Mouse (Mus musculus) small intestine, adult 2 months (tissue): ENCODE results near the gene Gpn2.

ENCODE experiments used
- CTCF ChIP-seq: fragments of 200-500 bp; IDR thresholded peaks from 2 replicates; pipeline ENCODE4 v1.5.1; 2012; ENCODE audit warnings: low read depth, mild to moderate bottlenecking, control low read depth, inconsistent platforms, low read length, moderate library complexity, mixed read lengths; ENCODE audit not compliant: insufficient replicate concordance, insufficient read length; ENCODE audit errors: extremely low read depth
- POLR2A ChIP-seq: fragments of 200-500 bp; IDR thresholded peaks from 2 replicates; pipeline ENCODE4 v1.6.1; 2012; ENCODE audit warnings: low read depth, mild to moderate bottlenecking, control low read depth, inconsistent platforms, low read length, moderate library complexity

DNA sequence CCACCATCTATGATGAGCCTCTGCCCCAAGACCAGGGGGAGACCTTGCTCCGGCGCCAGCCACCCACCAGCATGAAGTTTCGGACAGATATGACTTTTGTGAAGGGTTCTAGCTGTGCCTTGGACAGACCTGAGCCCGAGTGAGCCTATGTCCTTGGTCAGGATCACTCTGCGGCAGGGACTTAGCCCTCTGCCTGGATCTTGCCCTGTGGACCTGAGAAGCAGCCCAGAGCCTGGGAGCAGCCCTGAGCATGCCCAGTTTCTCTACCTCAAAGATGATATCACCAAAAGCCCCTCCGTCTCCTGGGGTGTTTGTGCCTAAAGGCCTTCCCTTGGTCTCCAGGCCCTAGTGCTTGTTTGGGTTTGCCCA, 488 bp upstream of the Gpn2 start:
- TF ChIP-seq CTCF (no peak), POLR2A (no peak)
